Mouse (Mus musculus) erythroblast, embryonic 14.5 days (primary cell): ENCODE results near the gene Fmo5.

Source experiments
- GATA1 ChIP-seq: IDR thresholded peaks from 2 replicates; pipeline ENCODE4 v1.6.1; 2012; ENCODE audit warnings: low read length, inconsistent platforms, mixed read lengths
- TAL1 ChIP-seq: IDR thresholded peaks from 3 replicates; pipeline ENCODE4 v1.6.1; 2012; ENCODE audit warnings: low read length, inconsistent platforms, mixed read lengths

DNA sequence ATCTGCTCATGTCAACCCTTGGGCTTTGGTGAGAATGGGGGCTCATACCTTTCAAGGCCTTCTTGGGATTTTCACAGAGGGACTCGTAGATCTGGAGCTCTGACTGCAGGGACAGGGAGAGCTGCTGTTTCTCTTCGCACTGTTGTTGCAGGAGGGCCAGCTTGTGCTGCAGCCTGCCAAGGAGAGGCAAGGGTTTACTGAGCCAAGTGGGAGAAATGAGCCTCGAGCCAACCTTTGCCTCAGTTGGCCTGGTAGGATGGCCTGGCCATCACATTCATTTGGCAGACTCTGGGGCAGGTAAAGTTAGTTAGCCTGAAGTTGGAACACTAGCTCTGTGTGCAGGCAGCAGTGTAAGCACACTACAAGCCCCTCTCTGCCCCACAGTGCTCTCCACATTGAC lies 70.5 kb downstream of the Fmo5 start:
- no peak for TF ChIP-seq GATA1
- no peak for TF ChIP-seq TAL1
